Mouse (Mus musculus) heart, postnatal 36 days (tissue): ENCODE data around the gene Nhp2. TPM values are rescaled to one million over a fixed set of nuclear protein-coding genes. Genes with fewer than 3 reads are reported as not detected.
"Not testable (repeated sequence)": the region's sequence is repeated elsewhere in the genome, so short reads cannot be mapped to it uniquely, and the experiment has no call there.

Experiments
- DNase-seq, 2 experiments: peaks; one replicate each; pipeline ENCODE4 v3.0.0; 2021 to 2022
- intact Hi-C: fragments of 180-260 bp; cut with DNase I; formaldehyde crosslinking; loops from one replicate; pipeline ENCODE4 v1.15.1; 2025
- total RNA-seq, 2 experiments: library from RNA; stranded (reverse); gene quantifications; 2 replicates each; pipeline ENCODE4 v1.2.3; 2021

The Nhp2 gene
- total RNA-seq, 2 experiments from 2014 or later: 20.2 to 25.2 TPM

GRCm38 (mm10) chr11:51632130-51632753 is 12.7 kb downstream of the Nhp2 start:
- no peak for DNase-seq
- intact Hi-C loops: no loop called here

DNA sequence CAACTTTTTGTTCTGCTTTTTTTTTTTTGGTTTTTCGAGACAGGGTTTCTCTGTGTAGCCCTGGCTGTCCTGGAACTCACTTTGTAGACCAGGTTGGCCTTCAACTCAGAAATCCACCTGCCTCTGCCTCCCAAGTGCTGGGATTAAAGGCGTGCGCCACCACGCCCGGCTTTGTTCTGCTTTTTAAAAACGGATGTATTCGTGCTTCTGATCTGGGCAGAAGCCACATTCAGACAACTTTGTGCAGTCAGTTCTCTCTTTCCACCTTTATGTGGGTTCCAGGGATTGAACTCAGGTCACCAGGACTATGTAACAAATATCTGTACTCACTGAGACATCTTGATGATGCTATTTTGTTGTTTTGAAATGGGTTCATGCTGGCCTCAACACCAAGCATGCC is 13.7 kb downstream of the Nhp2 start:
- intact Hi-C loops, DNase-seq: not testable (repeated sequence)

DNA sequence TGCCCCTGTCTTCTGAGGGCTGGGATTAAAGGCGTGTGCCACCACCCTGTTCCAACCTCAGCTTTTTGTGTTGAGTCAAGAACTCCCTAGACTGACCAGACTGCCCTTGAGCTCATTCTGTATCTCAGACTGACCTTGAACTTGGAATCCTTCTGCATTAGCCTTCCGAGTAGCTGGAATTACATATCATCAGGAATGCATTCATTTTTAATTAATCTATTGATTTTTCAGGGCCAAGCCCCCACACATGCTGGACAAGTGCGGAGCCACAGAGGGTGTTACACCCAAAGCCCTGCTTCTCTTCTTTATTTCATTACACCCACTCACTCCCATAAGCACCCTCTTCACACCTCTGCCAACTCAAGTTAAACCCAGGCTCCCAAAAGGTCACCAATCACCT is 14.2 kb downstream of the Nhp2 start:
- intact Hi-C loops: no loop called here
- no peak for DNase-seq

- no peak for DNase-seq
- intact Hi-C loops: loop anchor here (5.0 kb wide), 1 partner anchor 47 kb away; no protein-coding TSS in a partner anchor
Measured at GRCm38 (mm10) chr11:51635127-51635524, 15.6 kb downstream of the Nhp2 start.

- intact Hi-C loops: loop anchor here (5.0 kb wide), 1 partner anchor 47 kb away; no protein-coding TSS in a partner anchor
- DNase-seq: peak; percentile 85 to 91
Measured at GRCm38 (mm10) chr11:51635525-51636322, 16.2 kb downstream of the Nhp2 start, which contains the start of gene Rmnd5b. Gene Rmnd5b (minus strand): TSS chr11:51635896.

- intact Hi-C loops: loop anchor here (5.0 kb wide), 1 partner anchor 46 kb away; no protein-coding TSS in a partner anchor
- DNase-seq: peak in 1 of 2 experiments; percentile 51
Measured at GRCm38 (mm10) chr11:51636323-51636684, 16.8 kb downstream of the Nhp2 start.

- DNase-seq: peak in 1 of 2 experiments; percentile 52
- intact Hi-C loops: loop anchor here (5.0 kb wide), 1 partner anchor 44 kb away; no protein-coding TSS in a partner anchor
Measured at GRCm38 (mm10) chr11:51637971-51638414, 18.5 kb downstream of the Nhp2 start.

DNA sequence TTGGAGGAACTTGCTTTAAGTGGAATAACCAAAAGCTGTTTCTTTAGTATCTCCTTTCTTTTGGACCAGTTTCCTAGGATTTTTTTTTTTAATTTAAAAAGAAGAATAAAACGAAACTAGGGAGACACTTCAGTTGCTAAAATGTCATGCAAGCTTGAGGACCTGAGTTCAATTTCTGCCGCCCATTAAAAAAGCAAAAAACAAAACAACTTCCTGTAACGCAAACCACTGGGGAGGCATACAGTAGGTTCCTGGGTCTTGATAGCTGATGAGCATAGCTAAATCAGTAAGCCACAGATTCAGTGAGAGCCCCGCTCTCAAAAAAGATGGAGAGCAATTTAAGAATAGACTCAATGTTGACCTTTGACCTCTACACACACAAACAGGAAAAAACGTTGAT is 19.0 kb downstream of the Nhp2 start:
- DNase-seq: no peak
- intact Hi-C loops: loop anchor here (5.0 kb wide), 1 partner anchor 44 kb away; no protein-coding TSS in a partner anchor

DNA sequence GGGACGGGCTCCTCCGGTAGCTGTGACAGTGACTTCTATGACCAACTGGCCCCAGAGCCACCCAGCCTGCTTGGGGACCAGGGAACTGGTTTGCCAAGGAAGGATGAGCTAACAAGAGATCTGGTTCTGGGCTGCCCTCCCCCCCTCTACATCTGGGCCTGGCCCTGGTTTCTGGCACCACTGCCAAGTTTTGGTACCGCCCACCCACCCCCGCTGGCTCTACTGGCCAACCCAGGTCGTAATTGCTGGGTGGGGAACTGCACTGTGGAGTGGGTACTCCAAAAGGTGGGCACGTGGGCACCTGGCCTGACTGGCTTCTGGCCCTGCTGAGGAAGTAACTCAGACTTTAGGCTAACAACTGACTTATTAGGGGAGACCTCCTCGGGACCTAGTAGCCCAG is 21.2 kb downstream of the Nhp2 start:
- intact Hi-C loops: no loop called here
- no peak for DNase-seq

DNA sequence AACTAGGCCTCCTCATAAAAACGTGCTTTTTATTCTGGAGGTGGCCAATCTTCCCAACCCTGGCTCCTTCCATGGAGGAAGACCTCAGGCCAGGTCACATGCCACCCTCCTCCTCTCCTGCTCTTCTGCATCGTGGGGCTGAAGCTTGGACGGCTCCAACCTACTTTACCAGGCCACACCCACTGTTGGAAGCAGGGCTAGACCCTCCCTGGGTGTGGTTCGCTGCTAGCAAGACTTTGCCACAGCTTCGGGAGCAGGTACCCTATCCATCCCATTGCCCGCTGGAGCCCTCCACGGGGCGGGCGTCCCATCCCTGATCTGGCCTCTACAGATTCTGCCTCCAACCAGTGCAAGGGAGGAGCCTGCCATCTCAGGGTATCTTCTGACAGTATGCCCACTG is 23.7 kb downstream of the Nhp2 start:
- DNase-seq: no peak
- intact Hi-C loops: no loop called here

DNA sequence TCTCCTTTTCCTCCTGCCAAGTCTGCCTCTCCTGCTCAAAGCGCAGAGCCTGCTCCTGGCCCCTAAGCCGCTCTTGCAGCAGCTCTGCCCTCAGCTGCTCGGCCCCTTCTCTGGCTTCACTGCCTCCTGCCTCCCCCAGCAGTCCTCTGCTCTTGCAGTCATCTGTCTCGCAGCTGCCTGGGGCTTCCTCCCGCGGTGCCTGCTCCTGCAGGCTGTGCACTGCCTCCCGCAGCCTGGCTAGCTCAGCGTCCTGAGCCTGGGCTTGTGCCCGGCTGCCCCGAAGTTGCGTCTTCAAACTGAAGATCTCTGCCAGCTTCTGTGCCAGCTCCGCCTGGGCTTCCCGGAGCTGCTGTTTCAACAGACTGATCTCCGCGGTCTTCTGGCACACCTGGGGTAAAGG is 24.2 kb downstream of the Nhp2 start:
- intact Hi-C loops: no loop called here
- no peak for DNase-seq

DNA sequence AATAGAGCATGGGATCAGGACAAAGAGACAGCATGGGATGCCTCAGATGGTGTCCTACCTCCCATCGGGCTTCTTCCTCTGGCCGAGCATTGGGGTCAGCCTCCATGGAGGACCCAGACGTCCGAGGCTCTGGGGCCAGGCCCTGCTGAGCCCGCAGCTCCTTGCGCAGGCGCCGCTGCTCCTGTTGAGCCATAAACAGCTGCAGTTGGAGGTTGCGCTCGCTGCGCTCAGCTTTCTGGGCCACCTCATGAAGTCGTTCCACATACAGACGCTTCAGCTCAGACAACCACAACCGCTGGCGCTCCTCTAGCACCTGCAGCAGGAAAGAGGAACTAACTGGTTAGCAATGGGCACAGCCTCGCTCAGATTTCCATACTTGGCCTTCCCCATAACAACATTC is 24.7 kb downstream of the Nhp2 start:
- DNase-seq: no peak

GRCm38 (mm10) chr11:51645293-51645692 is 25.8 kb downstream of the Nhp2 start:
- DNase-seq: no peak
- intact Hi-C loops: no loop called here

More for the DNA sequence above, 24.7 kb downstream of the Nhp2 start:
- intact Hi-C loops: no loop called here

GRCm38 (mm10) chr11:51646245-51646644 is 26.7 kb downstream of the Nhp2 start:
- no peak for DNase-seq

DNA sequence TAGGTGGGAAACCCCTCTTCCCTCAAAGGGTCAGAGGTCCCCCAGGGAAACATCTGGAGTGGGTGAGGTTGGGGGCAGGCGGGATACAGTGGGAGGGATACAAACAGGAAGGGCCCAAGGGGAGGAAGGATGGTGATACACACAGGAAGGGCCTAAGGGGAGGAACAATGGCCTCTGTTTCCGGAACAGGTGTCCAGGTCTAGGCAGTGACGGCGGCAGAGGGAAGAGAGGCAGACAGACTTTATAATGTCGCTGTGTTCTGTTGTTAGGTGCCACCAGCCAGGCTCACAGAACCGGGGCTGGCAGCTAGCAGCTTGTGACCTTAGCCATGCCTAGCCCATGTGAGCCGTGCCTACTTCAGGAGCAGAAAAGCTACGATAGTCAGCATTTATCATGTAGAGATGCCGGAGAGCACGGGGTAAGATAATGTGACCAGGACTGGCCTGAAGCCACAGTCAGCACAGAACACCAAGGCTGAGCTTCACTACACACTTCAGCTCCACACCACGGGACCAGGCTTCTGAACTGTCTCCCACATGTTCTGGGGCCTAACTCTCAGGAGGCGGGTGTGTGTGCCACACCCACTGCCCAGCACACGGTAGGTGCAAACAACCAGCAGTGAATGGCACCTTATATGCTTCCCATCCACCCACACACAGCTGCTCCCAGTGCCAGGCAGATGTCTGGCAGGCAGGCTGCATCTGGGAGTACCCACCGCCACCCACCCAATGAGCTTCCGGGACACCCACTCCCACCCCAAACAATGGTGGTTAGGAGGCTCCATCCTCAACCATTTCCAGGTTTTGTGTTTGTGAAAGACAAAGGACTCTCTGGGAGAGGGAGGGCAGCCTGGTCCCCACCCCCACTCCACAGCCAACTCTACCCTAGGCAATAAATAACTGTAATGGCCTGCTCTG is 27.5 kb downstream of the Nhp2 start:
- DNase-seq: peak in 1 of 2 experiments; percentile 50

More at GRCm38 (mm10) chr11:51646245-51646644, 26.7 kb downstream of the Nhp2 start:
- intact Hi-C loops: no loop called here

GRCm38 (mm10) chr11:51648566-51648965 is 29.0 kb downstream of the Nhp2 start:
- intact Hi-C loops: loop anchor here (2.0 kb wide), 1 partner anchor 42 kb away; the partner anchor contains the start of gene Hnrnpab
- DNase-seq: peak in 1 of 2 experiments; percentile 16

More for the DNA sequence above, 27.5 kb downstream of the Nhp2 start:
- intact Hi-C loops: no loop called here

DNA sequence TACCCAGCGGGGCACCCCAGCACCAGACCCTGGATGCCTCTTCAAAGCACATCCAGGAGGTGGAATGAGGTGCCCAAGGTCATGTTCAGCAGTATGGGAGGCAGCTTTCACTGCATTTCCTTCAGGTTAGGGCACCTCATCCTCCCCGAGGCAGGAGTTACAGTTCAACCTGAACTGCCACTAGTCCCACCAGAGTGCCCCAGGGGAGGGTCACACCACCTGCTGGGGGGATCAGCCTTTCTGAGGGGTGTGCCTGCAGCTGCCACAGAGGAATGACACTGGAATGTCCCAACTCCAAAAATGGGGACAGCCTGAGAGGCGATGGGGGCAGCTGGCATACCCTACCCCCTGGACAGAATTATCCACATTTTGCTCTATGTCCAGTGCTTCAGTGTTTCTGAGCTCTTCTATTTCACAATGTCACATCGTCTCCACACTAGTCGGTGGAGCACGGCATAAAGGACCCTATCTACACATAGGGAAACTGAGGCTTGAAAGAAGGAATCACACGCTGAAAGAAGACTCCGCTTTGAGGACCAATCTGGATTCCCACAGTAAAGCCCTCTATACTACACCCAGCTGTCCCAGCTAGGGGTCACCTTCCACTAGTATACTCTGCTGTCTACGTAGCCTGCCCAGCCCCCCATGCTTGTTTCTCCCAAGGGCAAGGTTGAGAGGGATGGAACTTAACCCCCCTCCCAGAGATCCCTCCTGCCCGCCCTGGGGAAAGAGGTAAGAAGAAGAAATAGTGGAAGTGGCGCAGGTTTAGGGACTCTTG is 29.8 kb downstream of the Nhp2 start:
- intact Hi-C loops: loop anchor here (2.0 kb wide), 1 partner anchor 42 kb away; the partner anchor contains the start of gene Hnrnpab
- DNase-seq: no peak

- intact Hi-C loops: loop anchor here (1.0 to 2.0 kb wide), 2 partner anchors 30 to 43 kb away; partner anchors contain the start of gene Hnrnpab
- DNase-seq: no peak
Measured at GRCm38 (mm10) chr11:51649889-51650199, 30.3 kb downstream of the Nhp2 start.

GRCm38 (mm10) chr11:51650261-51650660 is 30.7 kb downstream of the Nhp2 start:
- DNase-seq: peak in 1 of 2 experiments; percentile 31
- intact Hi-C loops: loop anchor here (1.0 kb wide), 1 partner anchor 30 kb away; no protein-coding TSS in a partner anchor
